Mouse (Mus musculus): ENCODE measurements at regions not wholly inside any gene's neighbourhood (a gene's known extent, or its start where the extent isn't known, plus 50 kb on each side); places are given as distances from the start of the nearest gene placed in this dataset.

DNA sequence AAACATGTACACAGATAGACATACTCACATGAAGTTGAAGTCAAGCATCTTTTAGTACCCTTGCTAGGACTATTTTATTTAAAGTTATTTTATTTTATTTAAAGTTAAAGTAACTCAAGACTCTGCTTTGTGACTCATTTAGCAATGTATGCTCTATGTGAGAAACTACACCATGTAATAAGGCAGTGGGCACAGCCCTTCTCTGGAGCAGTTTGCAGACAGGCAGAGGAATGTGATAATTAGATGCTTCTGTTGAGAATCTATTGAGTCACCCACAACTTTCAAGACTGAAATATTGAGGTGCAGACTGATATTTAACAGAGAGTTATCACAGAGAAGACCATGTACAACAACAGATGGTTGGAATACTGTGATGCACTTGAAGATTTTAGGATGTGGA lies 825.2 kb upstream of the Cntn5 start:
- no peak for TF ChIP-seq CTCF (conservative IDR thresholded peaks at IDR 0.05; ENCODE audit: low read length)
- TF ChIP-seq POU5F1 (IDR thresholded peaks at IDR 0.05; ENCODE audit: borderline replicate concordance, low read length), result no peak
- no peak for TF ChIP-seq NANOG (IDR thresholded peaks at IDR 0.05; ENCODE audit: borderline replicate concordance, low read length)
